Mouse (Mus musculus) urinary bladder, postnatal 10 days (tissue): ENCODE results near the gene Tmem39b.
A peak's percentile ranks its signal among the peaks of the same experiment; 100 is the strongest.

Experiments
- DNase-seq: peaks from one replicate; pipeline ENCODE4 v3.0.0; 2022; ENCODE audit warnings: low spot score

The Tmem39b gene

GRCm38 (mm10) chr4:129683901-129684493 is 12.6 kb downstream of the Tmem39b start:
- no peak for DNase-seq

GRCm38 (mm10) chr4:129681837-129682236 is 14.8 kb downstream of the Tmem39b start:
- no peak for DNase-seq

GRCm38 (mm10) chr4:129672878-129673449 is 23.7 kb downstream of the Tmem39b start:
- DNase-seq, result no peak

DNA sequence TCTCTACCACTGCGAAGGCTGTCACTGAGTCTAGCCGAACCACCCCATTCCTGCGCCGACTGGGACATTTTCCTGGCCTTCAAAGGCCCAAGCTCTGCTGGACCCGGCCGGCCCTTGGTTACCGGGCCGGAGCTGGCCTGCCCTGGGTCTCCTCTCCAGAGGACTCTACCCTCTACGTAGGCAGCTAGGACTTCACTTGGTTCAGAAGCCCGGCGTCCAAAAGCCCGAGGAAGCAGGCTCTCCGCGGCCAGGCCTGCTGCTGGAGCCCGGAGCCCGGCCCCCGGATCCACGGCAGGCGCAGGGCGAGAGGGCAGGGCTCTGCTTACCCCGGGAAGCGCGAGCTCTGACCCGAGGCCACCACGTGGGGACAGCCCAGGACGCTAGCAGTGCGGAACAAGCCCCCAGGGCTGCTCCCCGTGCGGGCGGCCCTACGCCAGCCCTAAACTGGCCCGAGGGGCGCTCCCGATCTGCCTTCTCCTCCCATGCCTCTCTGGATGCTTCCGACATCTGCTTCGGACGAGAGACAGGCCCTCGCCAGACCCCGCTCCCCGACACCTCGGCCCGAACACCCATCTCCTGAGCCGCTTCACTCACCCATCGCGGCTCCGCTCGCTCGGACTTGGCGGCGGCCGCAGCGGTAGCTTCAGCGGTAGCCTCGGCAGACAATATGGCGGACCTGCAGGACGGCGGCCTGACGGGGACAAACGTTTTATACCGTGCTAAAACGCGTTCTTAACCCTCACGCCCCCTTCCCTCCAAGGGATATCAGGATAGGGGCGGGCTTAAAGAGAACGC is 24.4 kb downstream of the Tmem39b start, which contains the start of gene Kpna6:
Gene Kpna6, minus strand, starts transcription at position 685 of the 795 bp plus-strand sequence.
- DNase-seq, result peak; percentile 64

DNA sequence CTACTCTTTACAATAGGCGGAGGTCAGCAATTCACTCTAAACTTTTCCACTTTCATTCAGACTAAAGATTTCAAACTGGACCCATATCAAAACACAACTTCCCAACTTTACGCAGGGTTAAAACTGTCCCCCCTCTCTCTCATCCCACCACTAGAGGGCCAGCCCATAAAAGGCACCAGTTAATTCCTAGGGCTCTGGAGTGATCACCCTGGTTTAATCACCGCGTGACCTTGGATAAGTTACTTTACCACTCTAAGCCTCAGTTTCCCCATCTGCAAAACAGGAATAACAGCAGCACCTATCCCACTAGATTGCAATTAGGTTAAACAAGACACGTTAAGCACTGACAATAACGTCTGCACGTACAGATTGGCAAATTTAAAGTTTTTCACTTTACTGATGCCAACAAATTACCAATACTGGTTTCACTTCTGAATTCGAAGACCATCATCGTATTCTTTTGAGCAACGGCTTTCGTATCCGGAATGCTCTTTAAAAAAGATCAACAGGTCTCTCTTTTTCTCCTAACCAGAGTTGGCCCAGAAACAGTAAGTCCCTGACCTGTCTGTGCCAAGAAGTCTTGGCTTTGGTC is 25.1 kb downstream of the Tmem39b start:
- no peak for DNase-seq

GRCm38 (mm10) chr4:129662255-129662813 is 34.3 kb downstream of the Tmem39b start:
- DNase-seq, result no peak

DNA sequence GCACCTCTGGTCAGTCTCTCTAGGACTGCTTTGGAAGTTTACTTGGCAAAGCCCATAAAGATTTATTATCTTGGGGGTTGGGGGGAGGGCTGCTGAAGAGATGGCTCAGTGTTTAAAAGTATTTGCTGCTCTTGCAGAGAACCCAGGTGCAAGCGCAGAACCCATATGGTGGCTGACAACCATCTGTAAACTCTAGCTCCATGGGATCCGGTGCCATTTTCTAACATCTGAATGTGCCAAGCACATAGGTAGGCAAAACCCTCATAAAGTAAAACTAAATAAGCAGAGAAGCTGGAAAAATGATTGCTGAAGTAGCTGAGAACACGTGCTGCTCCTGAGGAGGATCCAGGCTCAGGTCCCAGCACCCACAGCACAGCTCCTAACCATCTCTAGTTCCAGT is 35.1 kb downstream of the Tmem39b start:
- no peak for DNase-seq

- DNase-seq, result no peak
Measured at GRCm38 (mm10) chr4:129654770-129655169, 41.9 kb downstream of the Tmem39b start.

- DNase-seq, result no peak
Measured at GRCm38 (mm10) chr4:129650359-129650758, 46.3 kb downstream of the Tmem39b start.

DNA sequence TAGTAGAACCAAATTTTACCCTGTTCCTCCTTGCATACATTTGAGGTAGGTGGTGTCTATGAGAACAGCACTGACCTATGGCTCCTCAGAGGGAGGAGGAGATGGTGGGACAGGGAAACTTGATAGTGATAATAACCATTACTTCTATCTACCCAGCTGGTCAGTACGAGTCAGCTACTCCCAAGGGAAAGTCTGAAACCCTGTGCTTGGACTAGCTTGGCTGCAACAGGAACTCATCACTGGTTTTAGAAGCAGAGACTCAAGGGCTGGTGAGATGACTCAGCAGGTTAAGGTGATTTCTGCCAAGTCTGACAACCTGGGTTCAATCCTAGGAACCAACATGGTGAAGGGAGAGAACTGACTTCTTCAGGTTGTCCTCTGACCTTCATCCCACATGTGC is 48.0 kb downstream of the Tmem39b start:
- no peak for DNase-seq

- DNase-seq, result no peak
Measured at GRCm38 (mm10) chr4:129645204-129645603, 51.4 kb downstream of the Tmem39b start.

- DNase-seq, result no peak
Measured at GRCm38 (mm10) chr4:129641756-129642155, 54.9 kb downstream of the Tmem39b start.

DNA sequence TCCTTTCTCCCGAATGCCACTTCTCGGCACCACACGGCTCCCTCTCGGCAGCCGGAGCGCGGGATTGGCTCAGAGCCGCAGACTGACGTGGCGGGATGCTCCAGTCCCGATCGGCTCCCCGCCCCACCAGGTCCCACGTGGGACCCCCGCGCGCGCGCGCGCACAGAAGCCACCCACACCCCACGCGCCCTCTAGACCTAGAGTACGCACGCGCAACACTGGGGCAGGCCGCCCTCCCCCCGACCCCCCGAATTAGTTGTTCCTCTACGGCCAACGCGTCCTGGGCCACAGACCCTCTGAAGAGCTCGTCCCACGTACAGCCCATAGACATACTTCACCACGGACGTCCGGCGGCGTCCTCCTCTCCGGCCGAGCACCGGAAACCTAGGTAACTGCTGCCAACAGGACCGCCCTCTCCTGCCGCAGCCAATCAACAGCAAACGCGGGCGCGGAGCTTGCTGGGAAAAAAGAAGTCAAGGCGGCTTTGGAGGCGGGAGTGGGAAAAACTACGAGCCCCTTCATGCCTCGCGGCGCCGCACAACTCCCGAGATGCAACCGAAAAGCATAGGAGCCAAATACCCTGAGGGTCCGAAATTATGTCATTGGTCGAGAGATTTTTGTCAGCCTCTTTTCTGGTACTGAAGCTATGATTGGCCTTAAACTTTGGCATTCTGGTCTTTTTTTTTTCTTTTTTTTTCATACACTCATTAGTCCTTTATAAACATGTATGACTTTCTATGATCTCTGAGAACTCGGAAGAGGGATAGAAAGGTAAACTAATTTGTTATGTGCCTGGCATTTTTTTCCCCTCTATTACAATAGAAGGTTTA is 55.8 kb downstream of the Tmem39b start, which contains the start of gene Txlna:
Gene Txlna, minus strand, starts transcription at position 428 of the 830 bp plus-strand sequence.
- DNase-seq, result peak; percentile 84

GRCm38 (mm10) chr4:129640101-129640637 is 56.5 kb downstream of the Tmem39b start:
- no peak for DNase-seq

- no peak for DNase-seq
Measured at GRCm38 (mm10) chr4:129639221-129639620, 57.4 kb downstream of the Tmem39b start.

DNA sequence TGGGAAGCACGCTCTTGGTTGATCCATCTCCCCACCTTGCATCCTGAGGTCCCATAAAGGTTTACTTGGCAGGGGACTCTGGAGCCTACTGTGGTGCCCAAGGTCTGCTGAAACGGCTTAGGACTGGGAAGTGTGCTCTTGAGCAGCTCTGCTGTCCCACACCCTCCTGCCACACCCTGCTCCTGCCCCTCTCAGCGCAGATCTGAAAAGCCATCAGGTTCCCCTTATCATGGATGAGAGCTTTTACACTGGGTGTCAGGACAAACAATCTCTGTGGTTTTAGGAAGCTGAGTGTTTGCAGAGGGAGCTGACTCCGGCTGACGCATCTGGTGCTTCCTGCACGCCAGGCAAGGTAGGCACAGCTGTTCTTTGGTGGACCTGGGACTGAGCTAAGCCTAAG is 62.8 kb downstream of the Tmem39b start:
- no peak for DNase-seq

DNA sequence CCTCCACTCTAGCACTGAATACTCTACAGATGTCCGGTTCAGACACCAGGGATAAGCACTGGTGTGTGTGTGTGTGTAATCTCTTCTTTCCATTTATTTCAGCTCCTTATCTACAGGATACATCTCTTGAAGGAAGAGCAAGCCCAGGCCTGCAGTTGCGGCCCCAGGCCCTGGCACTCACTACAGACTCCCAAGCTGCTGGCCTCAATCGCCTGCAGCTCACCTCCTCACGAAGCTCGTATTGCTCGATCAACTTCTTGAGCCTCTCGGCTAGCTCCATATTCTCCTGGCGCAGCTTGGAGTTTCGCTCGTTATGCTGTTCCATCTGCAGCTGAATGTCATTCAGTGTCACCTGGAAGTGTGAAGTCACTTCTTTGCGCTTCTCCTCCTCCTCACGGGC is 64.8 kb downstream of the Tmem39b start:
- no peak for DNase-seq

DNA sequence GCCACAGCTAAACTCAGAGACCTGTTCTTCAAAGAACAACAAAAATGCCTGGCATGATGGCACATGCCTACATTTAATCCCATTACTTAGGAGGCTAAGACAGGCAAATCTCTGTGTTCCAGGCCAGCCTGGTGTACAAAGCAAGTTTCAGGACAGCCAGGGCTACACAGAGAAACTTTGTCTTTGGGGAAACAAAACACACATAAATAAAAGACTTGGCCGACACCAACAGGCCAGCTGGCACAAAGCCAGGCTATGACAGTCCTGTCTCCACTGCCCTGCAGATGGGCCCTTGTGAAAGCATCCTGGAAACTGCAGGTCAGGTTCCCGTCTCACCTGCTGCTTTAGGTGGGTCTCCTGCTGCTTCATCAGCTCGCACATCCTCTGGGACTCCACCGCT is 65.7 kb downstream of the Tmem39b start:
- DNase-seq, result no peak
